Mouse (Mus musculus) B cell, adult 62 days (primary cell): ENCODE data around the gene Lgals1. TPM values are rescaled to one million over a fixed set of nuclear protein-coding genes. Genes with fewer than 3 reads are reported as not detected.

Experiments used
- total RNA-seq: library from RNA; stranded (reverse); gene quantifications from 4 replicates; pipeline ENCODE4 v1.2.4, GENCODE M21; 2023

Lgals1 gene
- total RNA-seq, result 7.6 to 13.9 TPM (median 10.2 TPM) in 4 replicates

GRCm38 (mm10) chr15:78926021-78926919, at the start of gene Lgals1:
TSS of gene Lgals1 (plus strand) at chr15:78926725.

GRCm38 (mm10) chr15:78876991-78877809, 49.3 kb upstream of the Lgals1 start, which contains the start of gene Gga1:
TSS of gene Gga1 (plus strand) at chr15:78877190.

DNA sequence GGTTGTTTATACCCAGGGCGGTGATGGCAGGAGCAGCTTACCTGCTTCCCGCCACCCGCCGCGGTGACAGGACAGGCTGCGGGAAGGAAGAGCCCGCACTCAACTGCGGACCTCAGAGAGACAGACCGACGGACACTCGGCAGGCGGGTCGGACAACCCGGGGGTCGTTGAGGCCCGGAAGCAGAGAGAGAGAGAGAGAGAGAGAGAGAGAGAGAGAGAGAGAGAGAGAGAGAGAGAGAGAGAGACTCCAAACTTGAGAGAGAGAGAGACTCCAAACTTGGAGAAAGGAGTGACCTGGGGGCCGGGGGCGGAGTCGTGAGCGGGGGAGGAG, 27.2 kb upstream of the Lgals1 start, which contains the start of gene Gm49510:
TSS of gene Gm49510 (plus strand) at position 259 of the 331 bp plus-strand sequence.

GRCm38 (mm10) chr15:78899740-78900584, 26.6 kb upstream of the Lgals1 start, which contains the start of gene Sh3bp1:
TSS of gene Sh3bp1 (plus strand) at chr15:78899768.

GRCm38 (mm10) chr15:78913632-78914090, 12.9 kb upstream of the Lgals1 start, which contains the start of gene Pdxp:
TSS of gene Pdxp (plus strand) at chr15:78913919.

DNA sequence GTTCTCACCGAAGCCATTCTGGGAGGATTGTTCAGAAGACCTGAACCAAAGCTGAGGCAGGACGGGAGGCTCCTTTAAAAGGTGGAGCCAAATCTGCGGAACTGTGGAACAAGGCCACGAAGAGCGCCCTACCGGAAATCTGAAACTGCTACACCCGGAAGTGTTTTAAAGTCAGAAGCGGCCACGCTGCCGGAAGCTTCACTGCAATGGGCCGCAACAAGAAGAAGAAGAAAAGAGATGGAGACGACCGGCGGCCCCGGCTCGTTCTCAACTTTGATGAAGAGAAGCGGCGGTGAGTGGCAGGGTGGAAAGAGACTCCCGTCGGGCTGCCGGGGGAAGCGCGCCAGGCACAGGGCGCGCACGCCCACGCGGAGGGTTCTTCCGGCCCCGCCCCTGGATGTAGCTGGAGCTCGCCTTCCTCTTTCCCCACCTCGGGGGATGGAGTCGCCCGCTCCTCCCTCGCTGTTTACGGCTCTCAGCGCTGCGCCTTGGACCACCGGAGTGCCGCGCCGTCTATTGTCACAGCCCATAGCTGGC, 8.3 kb downstream of the Lgals1 start, which contains the start of gene Nol12:
TSS of gene Nol12 (plus strand) at position 150 of the 537 bp plus-strand sequence.

DNA sequence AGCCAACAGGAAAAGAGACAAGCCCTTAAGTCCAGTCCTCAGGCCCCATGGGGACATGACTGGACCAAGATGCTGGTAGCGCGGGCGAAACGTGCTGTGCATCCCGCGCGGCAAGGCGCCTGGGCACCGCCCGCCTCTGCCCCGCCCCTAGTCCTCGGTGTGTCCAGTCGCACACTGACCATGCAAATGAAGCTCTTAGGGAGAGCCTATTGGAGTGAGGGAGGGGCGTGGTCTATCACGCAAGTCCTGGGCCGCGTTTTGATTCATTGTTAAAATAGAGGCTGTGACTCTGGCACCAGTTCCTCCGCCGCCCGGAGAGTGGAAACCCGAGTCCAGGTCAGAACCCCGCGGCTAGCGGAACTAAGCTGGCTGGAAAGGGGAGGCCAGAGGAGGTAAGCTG, 21.1 kb downstream of the Lgals1 start, which contains the start of gene Triobp:
TSS of gene Triobp (plus strand) at position 68 of the 400 bp plus-strand sequence.

Other genes with a start within 250 kb of the Lgals1 start
- gene Elfn2, start 208.0 kb upstream of the Lgals1 start, total RNA-seq, result 0.12 to 0.16 TPM in 2 of 4 replicates, not detected in the others
- gene Mfng, start 153.2 kb upstream of the Lgals1 start, total RNA-seq, result 72.8 to 82.9 TPM (median 76.0 TPM) in 4 replicates
- gene Card10, start 123.7 kb upstream of the Lgals1 start, total RNA-seq, result 0.13 to 0.20 TPM (median 0.18 TPM) in 3 of 4 replicates, not detected in the other
- not detected in 4 replicates for gene Cdc42ep1, start 84.1 kb upstream of the Lgals1 start, total RNA-seq
- gene Lgals2, start 71.2 kb upstream of the Lgals1 start, total RNA-seq, result not detected in 4 replicates
- gene Gga1, start 49.5 kb upstream of the Lgals1 start, total RNA-seq, result 73.8 to 85.1 TPM (median 82.1 TPM) in 4 replicates
- gene Gm49510, start 27.1 kb upstream of the Lgals1 start, total RNA-seq, result not detected in 4 replicates
- gene Sh3bp1, start 27.0 kb upstream of the Lgals1 start, total RNA-seq, result 64.4 to 69.8 TPM (median 65.2 TPM) in 4 replicates
- gene Pdxp, start 12.8 kb upstream of the Lgals1 start, total RNA-seq, result 8.1 to 9.7 TPM (median 9.1 TPM) in 4 replicates
- 39.4 to 43.0 TPM (median 41.7 TPM) in 4 replicates for gene Nol12, start 8.2 kb downstream of the Lgals1 start, total RNA-seq
- 44.3 to 52.7 TPM (median 47.1 TPM) in 4 replicates for gene Triobp, start 21.0 kb downstream of the Lgals1 start, total RNA-seq
- gene H1f0, start 101.7 kb downstream of the Lgals1 start, total RNA-seq, result 2.6 to 4.8 TPM (median 3.2 TPM) in 4 replicates
- gene Galr3, start 115.2 kb downstream of the Lgals1 start, total RNA-seq, result not detected in 4 replicates
- gene Ankrd54, start 136.2 kb downstream of the Lgals1 start, total RNA-seq, result 33.0 to 36.2 TPM (median 34.8 TPM) in 4 replicates
- gene Eif3l, start 148.5 kb downstream of the Lgals1 start, total RNA-seq, result 98.5 to 108 TPM (median 105 TPM) in 4 replicates
- gene Micall1, start 182.2 kb downstream of the Lgals1 start, total RNA-seq, result 41.7 to 56.4 TPM (median 50.6 TPM) in 4 replicates
- gene Polr2f, start 214.3 kb downstream of the Lgals1 start, total RNA-seq, result 38.2 to 58.6 TPM (median 48.1 TPM) in 4 replicates
- not detected in 4 replicates for gene 1700088E04Rik, start 214.5 kb downstream of the Lgals1 start, total RNA-seq
- not detected in 4 replicates for gene Sox10, start 238.5 kb downstream of the Lgals1 start, total RNA-seq